Mouse (Mus musculus): Measurements from ENCODE around the gene Sirt4. TPM values are rescaled to one million over a fixed set of nuclear protein-coding genes. Genes with fewer than 3 reads are reported as not detected.
"Not testable (repeated sequence)": the region's sequence is repeated elsewhere in the genome, so short reads cannot be mapped to it uniquely, and the experiment has no call there.

Gene Sirt4
- polyA plus RNA-seq, 1 experiment from 2014 or later, result 6.4 TPM

DNA sequence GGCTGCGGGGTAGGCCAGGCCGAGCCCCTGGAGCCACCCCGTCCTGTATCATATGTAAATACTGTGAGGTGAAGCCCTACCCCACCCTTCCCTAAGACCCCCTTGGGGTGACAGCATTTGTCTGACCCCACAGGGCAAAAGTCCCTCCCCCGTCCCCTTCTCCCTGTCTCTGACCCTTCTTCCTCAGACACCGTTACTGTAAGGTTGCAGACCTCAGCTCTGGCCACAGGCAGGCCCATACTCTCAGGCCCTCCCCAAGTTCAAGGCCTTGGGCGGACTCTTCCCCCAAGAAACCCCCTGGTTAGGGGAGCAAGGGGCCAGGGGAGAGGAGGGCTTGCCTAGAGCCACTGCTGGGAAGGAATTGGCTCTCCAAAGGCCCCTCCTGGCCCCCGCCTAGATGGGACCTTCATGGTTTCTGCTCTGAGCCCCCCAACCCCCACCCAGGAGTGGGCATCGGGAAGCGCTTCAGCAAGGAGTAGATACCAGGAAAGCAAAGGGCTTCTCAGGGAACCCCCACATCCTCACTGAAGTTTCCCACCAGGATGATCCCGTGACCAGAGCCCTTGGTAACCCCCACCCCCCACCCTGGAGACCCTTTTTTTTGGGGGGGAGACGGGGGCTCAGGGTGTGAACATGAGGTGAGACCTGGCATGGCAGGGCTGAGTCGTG lies 30.0 kb downstream of the Sirt4 start:
- no peak for ATAC-seq
- no peak for TF ChIP-seq CTCF (IDR thresholded peaks at IDR 0.05; ENCODE audit: low read depth)

DNA sequence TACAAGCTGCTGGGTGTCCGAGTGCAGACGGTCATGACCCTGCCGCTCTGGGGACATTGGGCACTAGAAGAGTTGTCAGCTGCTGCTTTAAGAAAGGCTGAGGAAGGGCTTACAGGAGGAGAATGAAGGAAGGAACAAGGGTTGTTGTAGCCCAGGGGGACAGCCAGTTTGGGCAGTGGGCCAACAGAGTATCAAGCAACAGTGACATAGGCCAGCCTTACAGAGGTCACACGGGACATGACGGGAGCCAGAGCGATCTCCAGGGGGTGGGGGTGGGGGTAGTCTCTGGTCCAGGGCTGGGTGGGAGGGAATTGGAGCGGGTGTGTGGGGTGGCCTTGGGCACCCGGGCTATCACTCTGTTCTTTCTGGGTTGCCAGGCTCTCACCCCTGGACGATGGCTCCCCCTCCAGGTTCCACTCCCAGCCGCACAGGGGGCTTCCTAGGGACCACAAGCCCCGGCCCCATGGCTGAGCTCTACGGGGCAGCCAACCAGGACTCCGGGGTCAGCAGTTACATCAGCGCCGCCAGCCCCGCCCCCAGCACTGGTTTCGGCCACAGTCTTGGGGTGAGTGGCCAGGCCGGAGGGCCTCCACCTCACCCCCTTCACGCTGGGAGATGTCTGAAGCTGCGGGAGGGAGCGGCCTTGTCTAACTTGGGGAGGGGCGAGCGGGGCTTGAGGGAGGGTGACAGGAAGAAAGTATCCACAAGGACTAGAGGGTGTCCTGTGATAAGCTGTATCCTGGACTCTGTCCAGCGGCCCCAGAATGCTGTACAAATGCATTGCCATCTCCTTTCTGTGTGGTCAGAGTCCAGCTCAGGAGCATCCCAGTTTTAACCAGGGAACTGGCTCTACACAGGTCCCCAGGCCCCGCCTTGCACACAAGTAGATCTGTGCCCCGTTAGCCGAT lies 33.9 kb downstream of the Sirt4 start:
- no peak for ATAC-seq
- Histone ChIP-seq H3K27ac (ENCODE audit: low read depth, low read length) (no peak overlapping the region; the same call in 1 of the 2 replicates), H3K4me3 (ENCODE audit: low read depth, low read length) (no peak overlapping the region), H3K9ac (ENCODE audit: low read depth, low read length) (no peak overlapping the region), H3K36me3 (ENCODE audit: control insufficient read depth, insufficient read depth) (peaks cover 18% of the 10 kb centered on the region; the same call in 1 of the 2 replicates), H3K4me1 (replicated peaks; ENCODE audit: control insufficient read depth, insufficient read depth, low read length) (no peaks in the 10 kb centered on the region), H3K9me3 (ENCODE audit: control insufficient read depth) (no peaks in the 10 kb centered on the region), H3K27me3 (replicated peaks; ENCODE audit: control insufficient read depth, insufficient read depth, low read length) (no peaks in the 10 kb centered on the region), H3K4me2 (replicated peaks; ENCODE audit: low read depth) (no peak overlapping the region)
- no peak for TF ChIP-seq CTCF (IDR thresholded peaks at IDR 0.05; ENCODE audit: low read depth)
- WGBS, result 90% methylated on average over 27 of the region's 27 CpGs

More for the DNA sequence above, 30.0 kb downstream of the Sirt4 start:
- Histone ChIP-seq H3K9ac (ENCODE audit: low read depth, low read length) (no peak overlapping the region), H3K4me3 (ENCODE audit: low read depth, low read length) (no peak overlapping the region), H3K4me2 (replicated peaks; ENCODE audit: low read depth) (no peak overlapping the region), H3K27ac (ENCODE audit: low read depth, low read length) (no peak overlapping the region), H3K4me1 (replicated peaks; ENCODE audit: control insufficient read depth, insufficient read depth, low read length) (no peaks in the 10 kb centered on the region), H3K9me3 (ENCODE audit: control insufficient read depth) (no peaks in the 10 kb centered on the region), H3K36me3 (ENCODE audit: control insufficient read depth, insufficient read depth) (peaks cover 8% of the 10 kb centered on the region; the same call in 1 of the 2 replicates), H3K27me3 (replicated peaks; ENCODE audit: control insufficient read depth, insufficient read depth, low read length) (no peaks in the 10 kb centered on the region)
- WGBS, result 75% methylated on average over 12 of the region's 12 CpGs

DNA sequence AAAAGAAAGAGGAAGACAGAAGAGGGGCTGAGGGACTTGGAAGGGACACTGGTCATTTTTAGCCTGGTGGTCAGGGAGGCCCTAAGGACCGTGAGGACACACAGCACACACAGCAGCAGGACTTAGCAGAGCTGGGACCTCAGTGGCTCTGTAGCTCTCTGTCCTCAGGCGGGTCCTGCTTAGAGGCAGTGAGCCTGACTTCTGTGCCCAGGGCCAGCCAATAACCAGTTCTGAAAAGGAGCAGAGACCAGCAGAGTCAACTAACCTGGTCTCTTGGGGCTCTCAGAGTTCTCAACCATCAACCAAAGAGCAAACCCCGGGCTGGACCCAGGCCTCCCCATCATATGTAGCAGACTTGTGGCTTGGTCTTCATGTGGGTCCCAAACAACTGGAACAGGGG lies 35.3 kb downstream of the Sirt4 start:
- no peak overlapping the region for H3K9ac ChIP-seq (ENCODE audit: low read depth, low read length)
- no peak overlapping the region for H3K4me3 ChIP-seq (ENCODE audit: low read depth, low read length)
- peaks cover 20% of the 10 kb centered on the region; the same call in 1 of the 2 replicates for H3K36me3 ChIP-seq (ENCODE audit: control insufficient read depth, insufficient read depth)
- WGBS, result 93% methylated on average over 3 of the region's 3 CpGs
- H3K27ac ChIP-seq (ENCODE audit: low read depth, low read length), result no peak overlapping the region
- no peak for TF ChIP-seq CTCF (IDR thresholded peaks at IDR 0.05; ENCODE audit: low read depth)
- ATAC-seq, result no peak
- no peaks in the 10 kb centered on the region for H3K27me3 ChIP-seq (replicated peaks; ENCODE audit: control insufficient read depth, insufficient read depth, low read length)
- H3K4me2 ChIP-seq (replicated peaks; ENCODE audit: low read depth), result no peak overlapping the region
- no peaks in the 10 kb centered on the region for H3K9me3 ChIP-seq (ENCODE audit: control insufficient read depth)
- H3K4me1 ChIP-seq (replicated peaks; ENCODE audit: control insufficient read depth, insufficient read depth, low read length), result no peaks in the 10 kb centered on the region

DNA sequence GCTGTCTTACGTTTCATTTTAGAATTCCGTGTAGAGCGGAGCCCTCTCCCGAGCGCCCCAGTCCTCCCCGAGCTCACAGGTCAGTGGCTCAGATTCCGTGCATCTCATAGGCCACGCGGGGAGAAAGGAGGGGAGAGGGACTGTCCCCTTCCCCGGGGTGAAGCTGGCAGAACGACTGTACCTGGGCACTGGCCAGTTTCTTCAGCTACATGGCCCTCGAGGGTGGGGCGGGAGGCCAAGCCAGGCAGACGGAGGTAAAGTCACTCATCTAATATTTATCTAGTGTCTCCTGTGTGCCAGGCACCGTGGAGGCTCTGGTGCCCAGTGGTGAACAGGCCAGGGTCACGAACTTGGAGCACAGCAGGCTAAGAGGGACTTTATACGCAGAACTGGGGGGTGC lies 37.4 kb downstream of the Sirt4 start:
- Histone ChIP-seq H3K4me2 (replicated peaks; ENCODE audit: low read depth) (no peak overlapping the region), H3K27me3 (replicated peaks; ENCODE audit: control insufficient read depth, insufficient read depth, low read length) (no peaks in the 10 kb centered on the region), H3K36me3 (ENCODE audit: control insufficient read depth, insufficient read depth) (peaks cover 24% of the 10 kb centered on the region; the same call in 1 of the 2 replicates), H3K9ac (ENCODE audit: low read depth, low read length) (no peak overlapping the region), H3K4me1 (replicated peaks; ENCODE audit: control insufficient read depth, insufficient read depth, low read length) (no peaks in the 10 kb centered on the region), H3K9me3 (ENCODE audit: control insufficient read depth) (no peaks in the 10 kb centered on the region), H3K27ac (ENCODE audit: low read depth, low read length) (no peak overlapping the region), H3K4me3 (ENCODE audit: low read depth, low read length) (no peak overlapping the region)
- no peak for TF ChIP-seq CTCF (IDR thresholded peaks at IDR 0.05; ENCODE audit: low read depth)
- no peak for ATAC-seq
- WGBS, result 77% methylated on average over 17 of the region's 17 CpGs

DNA sequence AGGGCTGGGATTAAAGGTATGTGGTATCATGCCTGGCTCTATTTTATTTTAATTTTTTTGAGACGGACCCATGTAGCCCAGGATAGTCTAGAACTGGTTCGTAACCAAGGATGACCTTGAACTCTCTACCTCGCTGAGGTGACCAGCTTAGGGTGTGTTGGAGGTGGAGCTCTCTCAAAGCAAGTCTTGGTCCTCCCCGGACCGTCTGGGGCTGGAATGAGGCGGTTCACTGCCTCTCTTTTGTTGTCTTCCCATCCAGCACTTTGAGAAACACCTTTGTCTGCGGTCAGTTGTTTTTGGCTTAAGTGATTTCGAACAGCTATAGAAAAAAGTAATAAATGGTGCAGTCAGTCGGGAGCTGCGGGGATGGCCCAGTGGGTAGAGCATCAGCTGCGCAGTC lies 40.4 kb downstream of the Sirt4 start:
- Histone ChIP-seq H3K36me3 (ENCODE audit: control insufficient read depth, insufficient read depth) (peaks cover 16% of the 10 kb centered on the region; the same call in 1 of the 2 replicates), H3K9me3 (ENCODE audit: control insufficient read depth) (no peaks in the 10 kb centered on the region), H3K4me3 (ENCODE audit: low read depth, low read length) (no peak overlapping the region), H3K4me2 (replicated peaks; ENCODE audit: low read depth) (no peak overlapping the region), H3K27me3 (replicated peaks; ENCODE audit: control insufficient read depth, insufficient read depth, low read length) (no peaks in the 10 kb centered on the region), H3K4me1 (replicated peaks; ENCODE audit: control insufficient read depth, insufficient read depth, low read length) (no peaks in the 10 kb centered on the region), H3K27ac (ENCODE audit: low read depth, low read length) (no peak overlapping the region), H3K9ac (ENCODE audit: low read depth, low read length) (no peak overlapping the region)
- TF ChIP-seq CTCF (IDR thresholded peaks at IDR 0.05; ENCODE audit: low read depth), result no peak
- no peak for ATAC-seq
- 89% methylated on average over 11 of the region's 11 CpGs for WGBS

DNA sequence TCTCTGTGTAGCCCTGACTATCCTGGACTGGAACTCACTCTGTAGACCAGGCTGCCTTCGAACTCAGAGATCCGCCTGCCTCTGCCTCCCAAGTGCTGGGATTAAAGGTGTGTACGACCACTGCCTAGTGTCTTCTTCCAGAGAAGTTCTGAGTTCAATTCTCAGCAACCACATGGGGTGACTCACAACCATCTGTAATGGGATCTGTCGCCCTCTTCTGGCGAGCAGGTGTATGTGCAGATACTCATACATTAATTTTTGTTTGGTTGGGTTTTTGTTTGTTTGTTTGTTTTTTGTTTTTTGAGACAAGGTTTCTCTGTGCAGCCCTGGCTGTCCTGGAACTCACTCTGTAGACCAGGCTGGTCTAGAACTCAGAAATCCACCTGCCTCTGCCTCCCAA lies 41.9 kb downstream of the Sirt4 start:
- peak; percentile 77 for TF ChIP-seq CTCF (IDR thresholded peaks at IDR 0.05; ENCODE audit: low read depth)
- not testable (repeated sequence) for ATAC-seq; H3K4me3 ChIP-seq (ENCODE audit: low read depth, low read length); H3K4me2 ChIP-seq (replicated peaks; ENCODE audit: low read depth); H3K27me3 ChIP-seq (replicated peaks; ENCODE audit: control insufficient read depth, insufficient read depth, low read length); H3K4me1 ChIP-seq (replicated peaks; ENCODE audit: control insufficient read depth, insufficient read depth, low read length); H3K27ac ChIP-seq (ENCODE audit: low read depth, low read length); H3K9me3 ChIP-seq (ENCODE audit: control insufficient read depth); H3K9ac ChIP-seq (ENCODE audit: low read depth, low read length)
- WGBS, result 78% methylated on average over 5 of the region's 5 CpGs
- H3K36me3 ChIP-seq (ENCODE audit: control insufficient read depth, insufficient read depth), result peaks cover 16% of the 10 kb centered on the region; the same call in 1 of the 2 replicates

Data from intestine, postnatal 0 days (tissue).